Mouse (Mus musculus) liver, adult 10 weeks (tissue): Measurements from ENCODE around the gene Cacna1f. TPM values are rescaled to one million over a fixed set of nuclear protein-coding genes. Genes with fewer than 3 reads are reported as not detected.

Experiments used
- polyA plus RNA-seq: library from polyadenylated mRNA; stranded (reverse); fragments of 350-450 nt; fragmentation: Illumina TruSeq; extraction: RNeasy Lipid Tissue Mini Kit (QIAGEN cat#74804); gene quantifications from one replicate; pipeline ENCODE4 v1.2.3, GENCODE M21; 2014; ENCODE audit warnings: low read depth, low replicate concordance

Cacna1f gene
- polyA plus RNA-seq: not detected

GRCm38 (mm10) chrX:7606783-7607182, at the start of gene Cacna1f:
Gene Cacna1f (plus strand): TSS chrX:7607083.

DNA sequence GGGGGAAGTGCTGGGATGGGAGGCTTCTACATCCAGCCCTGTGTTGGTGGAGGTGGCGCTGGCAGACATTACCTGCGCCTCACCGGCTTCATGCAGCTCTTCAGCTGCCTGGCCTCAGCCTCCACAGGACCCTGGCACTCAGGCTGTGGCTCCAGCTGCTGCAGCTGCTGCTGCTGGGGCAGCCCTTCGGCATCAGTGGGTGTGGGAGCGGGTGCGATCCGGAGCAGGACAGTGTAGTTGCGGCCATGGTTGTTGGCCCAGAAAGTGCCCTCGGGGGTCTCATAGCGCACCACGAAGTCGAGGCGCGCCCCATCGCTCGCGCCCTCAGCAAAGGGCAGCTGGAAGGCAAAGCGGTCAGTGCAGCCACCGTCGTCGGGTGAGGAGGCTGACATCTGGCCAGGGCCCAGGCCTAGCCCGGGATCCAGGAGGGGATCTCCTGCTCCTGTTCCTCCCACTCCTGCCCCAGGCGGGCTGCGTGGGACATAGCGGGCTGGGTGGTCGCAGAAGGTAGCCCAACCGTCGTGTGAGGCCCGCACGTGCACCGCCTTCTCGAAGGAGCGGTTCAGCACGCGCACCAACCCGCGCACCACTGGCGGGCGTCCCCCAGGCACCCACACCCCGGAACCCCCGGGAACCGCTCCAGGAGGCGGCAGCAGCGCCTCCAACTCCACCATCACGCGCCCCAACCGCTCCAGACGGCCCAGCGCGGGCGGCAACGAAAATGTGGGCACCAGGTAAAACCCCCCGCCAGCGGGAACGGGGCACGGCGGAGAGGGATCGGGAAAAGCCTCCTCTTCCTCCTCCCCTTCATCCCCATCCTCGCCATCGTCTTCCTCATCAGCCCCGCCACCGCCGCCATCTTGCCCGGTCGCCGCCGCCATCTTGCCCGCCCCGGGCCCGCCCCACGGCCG, 33.5 kb upstream of the Cacna1f start, which contains the start of gene Foxp3:
TSS of gene Foxp3 (plus strand) at position 469 of the 911 bp plus-strand sequence.

DNA sequence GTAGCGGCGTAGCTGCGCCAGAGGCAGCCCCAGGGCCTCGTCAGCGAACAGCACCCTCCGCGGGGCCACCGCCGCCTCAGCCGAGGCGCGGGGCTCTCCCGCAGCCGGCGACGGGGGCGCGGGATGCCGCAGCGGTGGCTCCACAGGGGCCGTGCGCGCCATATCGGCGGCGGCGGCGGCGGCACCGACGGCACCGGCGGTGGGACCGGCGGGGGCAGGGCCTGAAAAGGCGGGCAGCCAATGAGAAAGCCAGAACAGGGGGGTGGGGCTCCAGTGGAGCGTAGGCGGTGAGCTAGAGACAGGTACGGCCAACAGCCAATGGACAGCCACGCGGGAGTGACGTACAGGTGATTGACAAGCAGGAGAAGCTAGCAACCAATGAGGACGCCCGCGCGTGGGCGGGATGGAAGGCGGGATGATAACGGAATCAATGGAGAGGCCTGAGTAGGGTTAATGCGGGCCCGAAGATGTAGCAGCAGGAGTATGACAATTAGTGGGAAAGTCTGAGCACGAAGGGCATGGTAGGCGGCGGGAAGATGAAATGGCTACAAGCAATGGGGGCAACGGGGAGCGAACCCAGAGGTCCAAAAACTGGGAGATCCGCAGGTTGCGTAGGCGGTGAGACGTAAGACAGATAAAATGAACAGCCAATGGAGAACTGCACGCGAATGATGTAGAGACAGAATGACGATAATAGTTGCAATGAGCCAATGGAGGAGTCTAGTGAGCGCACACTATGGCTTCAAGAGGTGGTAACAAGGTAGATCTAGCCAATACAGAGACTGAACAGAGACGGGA, 32.6 kb upstream of the Cacna1f start, which contains the start of gene Ppp1r3f:
TSS of gene Ppp1r3f (minus strand) at position 197 of the 798 bp plus-strand sequence.

DNA sequence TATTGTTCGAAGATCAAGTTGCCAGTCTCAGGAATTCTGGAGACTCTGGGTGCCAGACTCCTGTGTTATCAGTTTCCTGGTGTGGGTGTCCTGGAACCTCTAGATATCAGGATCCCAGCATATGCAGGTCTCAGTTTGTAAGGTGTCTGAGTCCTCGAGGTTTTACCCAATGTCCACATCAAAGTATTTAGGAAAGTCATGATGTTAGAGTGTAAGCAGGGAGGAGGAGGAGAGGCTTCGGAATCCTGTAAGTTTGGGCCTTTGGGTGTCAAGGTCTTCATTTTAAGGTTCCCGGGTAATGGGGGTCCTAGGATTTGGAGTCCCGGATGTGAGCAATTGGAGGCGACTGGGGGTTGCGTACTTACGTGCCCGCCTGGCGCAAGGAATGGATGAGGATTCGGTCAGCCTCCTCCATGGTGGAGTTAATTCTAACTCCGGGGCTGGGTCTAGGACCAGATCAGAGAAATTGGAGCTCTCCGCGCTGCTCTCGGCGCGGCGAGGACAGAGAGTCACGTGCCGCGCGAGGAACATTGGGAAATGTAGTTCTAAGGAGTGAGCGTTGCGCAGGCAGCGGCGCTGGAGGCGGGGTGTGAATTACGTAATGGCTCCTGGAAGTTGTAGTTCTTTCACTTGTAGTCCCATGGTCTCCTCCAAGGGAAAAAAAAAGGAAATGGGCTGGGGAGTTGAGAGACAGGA, 1.9 kb upstream of the Cacna1f start, which contains the start of gene Ccdc22:
TSS of gene Ccdc22 (minus strand) at position 639 of the 696 bp plus-strand sequence.

DNA sequence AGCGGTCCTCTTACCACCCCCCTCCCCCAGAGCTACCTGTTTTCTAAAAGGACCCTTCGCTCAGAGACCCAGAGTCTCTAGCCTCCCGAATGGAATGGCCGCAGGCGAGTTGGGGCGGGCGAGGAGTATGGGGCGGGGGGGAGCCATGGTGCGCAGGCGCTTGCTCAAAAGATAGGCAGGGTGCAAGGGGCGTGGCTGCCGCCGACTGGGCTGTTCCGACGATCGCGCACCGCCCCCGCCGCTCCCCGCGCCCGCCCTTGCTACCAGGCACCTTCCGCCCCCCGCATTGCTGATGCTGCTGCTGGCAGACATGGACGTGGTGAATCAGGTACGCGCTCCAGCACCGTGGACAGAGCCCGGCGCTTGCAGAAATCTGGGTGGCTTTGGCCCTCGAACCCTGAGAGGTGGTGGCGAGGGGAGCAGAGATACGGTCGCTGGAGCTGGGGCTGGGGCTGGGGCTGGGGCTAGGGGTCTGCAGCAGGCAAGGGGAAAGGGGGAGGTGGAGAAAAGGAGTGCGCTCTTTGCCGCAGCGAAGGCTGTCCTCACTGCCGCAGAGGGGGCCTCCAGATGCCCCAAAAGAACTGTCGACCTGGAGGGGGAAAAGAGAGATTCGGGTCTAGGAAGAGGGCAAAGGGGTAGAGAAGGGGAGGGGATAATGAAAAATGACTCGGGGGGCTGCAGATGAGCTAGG, 31.7 kb downstream of the Cacna1f start, which contains the start of gene Syp:
TSS of gene Syp (plus strand) at position 71 of the 691 bp plus-strand sequence.

DNA sequence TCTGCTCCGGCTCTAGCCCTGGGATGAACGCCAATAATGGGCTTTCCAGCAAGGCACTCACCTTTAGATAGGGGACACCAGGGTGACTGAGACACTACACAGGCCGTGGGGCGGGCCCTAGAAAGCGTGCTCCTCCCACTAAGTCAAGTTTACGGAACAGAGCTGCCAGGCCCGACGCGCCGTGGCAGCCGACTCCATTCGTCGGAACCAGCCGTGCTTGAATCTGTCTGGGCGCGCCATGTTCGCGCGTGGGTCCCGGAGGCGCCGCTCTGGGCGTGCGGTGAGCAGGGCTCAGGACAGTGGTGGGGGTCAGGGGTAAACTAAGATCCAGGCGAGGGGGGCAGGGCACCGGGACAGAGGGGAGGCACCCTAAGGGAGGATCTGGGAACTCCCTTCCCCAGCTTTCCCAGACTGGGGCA, 50.3 kb downstream of the Cacna1f start, which contains the start of gene Prickle3:
TSS of gene Prickle3 (plus strand) at position 40 of the 419 bp plus-strand sequence.

GRCm38 (mm10) chrX:7670921-7671623, 64.2 kb downstream of the Cacna1f start, which contains the start of gene Plp2:
Gene Plp2 (minus strand): TSS chrX:7671390.

GRCm38 (mm10) chrX:7680864-7681263, 74.0 kb downstream of the Cacna1f start, which contains the start of gene Magix:
Gene Magix (minus strand): TSS chrX:7681251.

Other genes starting within 250 kb of the Cacna1f start
- 0.53 TPM for gene Usp27x, start 231.3 kb upstream of the Cacna1f start, polyA plus RNA-seq
- 0.34 TPM for gene Foxp3, start 33.4 kb upstream of the Cacna1f start, polyA plus RNA-seq
- gene Ppp1r3f, start 32.8 kb upstream of the Cacna1f start, polyA plus RNA-seq: not detected
- 2.4 TPM for gene Ccdc22, start 1.6 kb upstream of the Cacna1f start, polyA plus RNA-seq
- gene Syp, start 31.4 kb downstream of the Cacna1f start, polyA plus RNA-seq: 0.45 TPM
- 2.7 TPM for gene Prickle3, start 50.2 kb downstream of the Cacna1f start, polyA plus RNA-seq
- 1.5 TPM for gene Plp2, start 64.3 kb downstream of the Cacna1f start, polyA plus RNA-seq
- 4.8 TPM for gene Magix, start 74.2 kb downstream of the Cacna1f start, polyA plus RNA-seq
- gene Gpkow, start 90.0 kb downstream of the Cacna1f start, polyA plus RNA-seq: 18.2 TPM
- gene Wdr45, start 107.2 kb downstream of the Cacna1f start, polyA plus RNA-seq: 12.3 TPM
- not detected for gene Gm45208, start 115.2 kb downstream of the Cacna1f start, polyA plus RNA-seq
- 2.0 TPM for gene Praf2, start 121.4 kb downstream of the Cacna1f start, polyA plus RNA-seq
- gene Ccdc120, start 143.8 kb downstream of the Cacna1f start, polyA plus RNA-seq: 0.26 TPM
- gene Tfe3, start 155.5 kb downstream of the Cacna1f start, polyA plus RNA-seq: 4.8 TPM
- gene Gripap1, start 182.7 kb downstream of the Cacna1f start, polyA plus RNA-seq: 16.7 TPM
- gene Kcnd1, start 215.2 kb downstream of the Cacna1f start, polyA plus RNA-seq: not detected
- 24.3 TPM for gene Otud5, start 234.3 kb downstream of the Cacna1f start, polyA plus RNA-seq